Mouse (Mus musculus) liver, adult (tissue): ENCODE results near the gene Phldb1.

Experiments
- GATA4 ChIP-seq: IDR thresholded peaks from 2 replicates; pipeline ENCODE4 v1.6.1; 2014; ENCODE audit warnings: mild to moderate bottlenecking, low read length; ENCODE audit not compliant: insufficient replicate concordance

Gene Phldb1

GRCm38 (mm10) chr9:44717822-44718242 is 17.2 kb downstream of the Phldb1 start:
- no peak for TF ChIP-seq GATA4

- TF ChIP-seq GATA4: no peak
Observed at GRCm38 (mm10) chr9:44716997-44717821, 17.8 kb downstream of the Phldb1 start.

- TF ChIP-seq GATA4: no peak
Observed at GRCm38 (mm10) chr9:44715705-44716362, 19.2 kb downstream of the Phldb1 start.

DNA sequence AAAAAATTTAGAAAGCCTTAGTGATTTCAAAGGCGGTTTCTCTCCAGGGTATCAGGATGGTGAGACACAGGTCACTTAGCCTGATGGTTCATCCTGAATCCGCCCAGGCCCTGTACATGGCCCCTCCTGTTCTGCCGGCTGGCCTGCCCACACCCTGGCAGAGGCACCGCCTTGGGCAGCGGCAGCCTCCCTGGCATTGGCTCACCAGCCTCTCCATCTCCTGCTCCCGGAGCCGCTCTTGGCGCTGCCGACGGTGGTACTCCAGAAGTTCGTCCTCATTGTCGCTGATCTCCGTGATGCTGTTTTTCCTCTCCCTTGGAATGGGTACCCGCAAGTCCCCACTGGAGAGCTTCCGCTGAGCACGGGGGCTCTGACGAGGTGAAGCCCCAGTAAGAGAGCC is 19.9 kb downstream of the Phldb1 start:
- no peak for TF ChIP-seq GATA4

DNA sequence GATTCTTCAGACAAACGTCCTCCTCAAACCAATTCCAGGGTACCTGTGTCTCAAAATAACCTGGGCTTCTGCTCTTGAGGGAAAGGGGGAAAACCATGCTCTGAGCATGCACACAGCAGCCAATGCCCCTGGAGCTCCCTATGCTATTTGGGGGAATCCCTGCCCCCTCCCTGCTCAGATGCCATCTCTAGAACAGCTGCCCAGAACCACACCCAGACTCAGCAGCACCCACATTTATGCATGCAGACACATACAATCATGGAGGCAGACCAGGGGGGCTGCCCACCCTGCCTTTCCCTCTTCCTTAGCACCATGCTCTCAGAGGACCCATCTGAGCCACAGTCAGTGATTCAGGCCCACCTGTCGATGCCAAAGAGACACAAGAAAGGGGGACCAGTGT is 21.4 kb downstream of the Phldb1 start:
- no peak for TF ChIP-seq GATA4

GRCm38 (mm10) chr9:44713080-44713479 is 21.9 kb downstream of the Phldb1 start:
- no peak for TF ChIP-seq GATA4

DNA sequence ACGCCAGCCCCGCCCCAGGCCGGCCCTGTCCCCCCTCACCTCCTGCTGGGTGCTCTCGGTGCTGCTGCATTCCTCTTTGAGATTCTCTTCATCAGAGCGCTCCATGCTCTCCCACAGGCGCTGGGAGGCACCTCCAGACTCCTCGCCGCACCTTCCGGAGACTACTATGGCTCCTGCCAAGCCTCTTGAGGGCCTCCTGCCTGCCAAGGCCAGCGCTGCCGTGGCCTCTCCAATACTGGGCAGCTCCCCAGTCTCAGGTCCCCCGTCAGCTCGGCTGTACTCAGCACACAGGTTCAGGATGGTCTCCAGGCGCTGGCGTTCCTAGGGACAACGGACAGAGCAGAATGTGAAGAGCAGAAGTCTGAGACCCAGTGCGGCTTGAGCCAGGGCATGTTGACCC is 23.4 kb downstream of the Phldb1 start:
- TF ChIP-seq GATA4: no peak

DNA sequence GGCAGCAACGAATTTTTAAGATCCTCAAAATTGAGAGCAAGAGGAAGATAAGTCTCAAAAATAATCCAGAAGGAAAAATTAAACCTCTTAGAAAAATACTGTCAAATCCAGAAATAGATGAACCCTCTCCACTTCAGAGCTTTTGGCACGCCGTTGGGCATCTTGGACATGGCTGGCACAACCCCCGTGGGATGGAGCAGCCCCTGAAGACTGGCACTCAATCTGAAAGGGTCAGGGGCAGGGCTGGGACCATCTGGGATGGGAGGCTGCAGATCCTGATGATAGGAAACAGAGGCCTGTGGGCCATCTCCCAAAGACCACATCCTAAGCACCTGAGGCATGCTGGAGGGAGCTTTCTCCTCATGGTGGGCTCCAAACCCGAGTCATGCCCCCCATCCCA is 24.8 kb downstream of the Phldb1 start:
- no peak for TF ChIP-seq GATA4

DNA sequence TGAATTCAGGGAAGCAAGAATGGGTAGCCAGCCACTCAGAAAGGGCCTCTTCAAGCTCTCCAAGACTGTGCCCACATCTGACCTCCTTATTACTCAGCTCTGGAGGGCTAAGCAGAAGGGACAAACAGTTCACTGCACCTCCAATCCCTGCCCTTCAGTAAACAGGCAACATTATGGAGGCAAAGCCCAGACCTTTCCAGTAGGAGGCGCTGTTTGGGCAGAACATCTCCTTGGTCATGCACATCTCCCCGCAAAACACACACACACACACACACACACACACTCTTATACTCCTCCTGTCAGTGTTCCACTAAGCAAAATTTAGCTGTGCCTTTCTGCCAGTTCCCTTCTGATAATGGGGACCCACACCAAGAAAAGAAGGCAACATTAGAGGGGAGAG is 25.4 kb downstream of the Phldb1 start:
- TF ChIP-seq GATA4: no peak

DNA sequence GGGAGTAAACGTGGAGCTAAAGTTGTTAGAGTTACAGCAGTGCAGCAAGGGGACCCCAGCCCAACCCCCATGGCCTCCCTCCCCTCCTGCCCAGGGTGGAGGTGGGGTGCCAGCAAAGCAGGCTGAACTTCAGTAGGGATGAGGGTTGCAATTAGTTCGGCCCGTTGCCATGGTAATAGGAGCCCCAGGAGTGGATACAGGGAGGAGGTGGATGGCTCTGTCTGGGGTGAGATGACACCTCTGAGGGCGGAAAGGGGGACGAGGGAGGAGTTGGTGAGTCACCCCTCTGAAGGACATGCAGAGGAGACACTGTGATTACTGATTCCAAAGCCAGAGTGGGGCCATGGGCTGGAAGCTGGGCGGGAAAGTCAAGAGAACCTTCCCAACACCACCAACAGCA is 26.1 kb downstream of the Phldb1 start:
- no peak for TF ChIP-seq GATA4

DNA sequence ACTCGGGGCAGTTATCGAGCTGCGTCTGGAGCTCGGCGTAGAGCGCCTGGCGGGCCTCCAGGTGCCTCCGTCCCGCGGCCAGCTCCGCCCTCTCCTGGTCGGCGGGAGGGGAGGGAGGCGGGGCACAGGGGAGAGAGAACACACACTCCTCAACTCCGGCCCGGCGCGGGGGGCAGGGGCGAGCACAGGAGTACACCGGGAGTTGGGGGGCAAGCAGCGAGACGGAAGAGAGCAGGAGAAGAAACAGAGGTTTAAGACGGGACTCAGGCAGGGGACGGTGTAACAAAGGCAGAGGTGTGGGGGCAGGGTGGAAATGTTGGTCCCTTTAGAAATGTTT is 26.6 kb downstream of the Phldb1 start:
- TF ChIP-seq GATA4: no peak

DNA sequence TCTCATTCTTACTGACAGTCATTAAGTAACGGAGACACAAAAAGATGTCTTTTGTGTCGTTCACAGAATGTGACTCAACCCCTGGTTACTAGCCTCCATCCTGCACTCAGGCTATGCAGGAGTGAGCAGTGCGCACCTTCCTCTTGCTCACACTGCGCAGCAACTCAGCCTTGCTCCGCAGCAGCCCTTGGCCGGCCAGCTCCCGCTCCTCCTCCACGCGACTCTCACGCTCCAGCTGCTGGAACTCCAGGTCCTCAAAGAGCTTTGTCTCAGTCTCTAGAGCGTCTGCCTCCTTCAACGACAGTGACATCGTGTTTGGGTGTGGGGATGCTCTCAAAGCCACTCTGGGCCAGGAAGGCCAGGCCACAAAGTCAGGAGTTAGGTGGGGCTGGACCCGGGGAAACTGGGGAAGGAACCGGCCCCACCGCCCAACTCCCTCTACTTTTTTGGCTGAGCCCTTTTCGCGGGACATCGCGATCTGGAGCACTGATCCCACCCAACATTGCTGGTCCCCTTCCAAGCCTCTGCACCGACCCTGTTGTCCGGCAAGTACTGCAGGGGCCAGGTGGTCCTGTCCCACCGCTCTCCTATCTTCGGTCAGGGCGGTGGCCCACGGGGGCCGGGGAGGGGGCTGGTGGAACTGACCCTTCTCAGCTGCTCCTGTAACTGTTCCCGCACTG is 27.1 kb downstream of the Phldb1 start:
- no peak for TF ChIP-seq GATA4

DNA sequence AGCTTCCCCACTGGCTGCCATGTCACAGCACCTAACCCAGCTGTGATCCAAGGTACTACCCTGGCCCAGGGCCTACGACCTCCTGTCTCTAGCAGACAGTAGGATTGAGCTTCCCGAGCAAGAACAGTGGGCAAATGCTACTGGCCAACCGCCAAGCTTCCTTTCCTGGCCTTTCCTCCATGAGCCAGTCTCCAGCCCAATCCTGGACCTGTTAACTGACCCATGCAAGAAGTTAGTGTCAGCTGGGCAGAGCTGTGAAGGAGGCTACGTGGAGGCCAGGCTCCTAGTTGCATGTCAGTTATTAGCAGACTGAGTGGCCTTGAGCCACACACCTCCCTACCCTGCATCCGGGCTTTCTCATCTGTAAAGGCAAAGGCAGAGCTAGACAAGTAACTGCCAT is 35.3 kb downstream of the Phldb1 start:
- no peak for TF ChIP-seq GATA4

DNA sequence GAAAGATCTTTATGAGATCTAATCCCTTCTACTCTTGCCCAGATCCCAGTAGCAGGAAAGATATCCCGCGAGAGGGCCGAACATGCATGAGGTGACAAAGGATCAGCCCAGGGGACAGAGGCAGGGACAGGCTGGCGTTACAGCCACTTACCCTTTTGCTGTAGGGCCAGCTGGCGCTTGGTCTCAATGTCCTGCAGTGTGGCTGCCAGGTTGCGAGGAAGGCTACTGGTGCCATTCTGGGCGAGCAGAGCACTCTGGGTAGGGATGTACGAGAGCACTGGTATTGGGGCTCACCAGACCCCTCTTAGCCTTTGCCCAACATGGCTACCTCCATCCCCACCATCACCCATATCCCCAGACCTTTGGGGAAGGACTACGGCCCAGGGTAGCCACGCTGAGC is 35.8 kb downstream of the Phldb1 start:
- no peak for TF ChIP-seq GATA4

DNA sequence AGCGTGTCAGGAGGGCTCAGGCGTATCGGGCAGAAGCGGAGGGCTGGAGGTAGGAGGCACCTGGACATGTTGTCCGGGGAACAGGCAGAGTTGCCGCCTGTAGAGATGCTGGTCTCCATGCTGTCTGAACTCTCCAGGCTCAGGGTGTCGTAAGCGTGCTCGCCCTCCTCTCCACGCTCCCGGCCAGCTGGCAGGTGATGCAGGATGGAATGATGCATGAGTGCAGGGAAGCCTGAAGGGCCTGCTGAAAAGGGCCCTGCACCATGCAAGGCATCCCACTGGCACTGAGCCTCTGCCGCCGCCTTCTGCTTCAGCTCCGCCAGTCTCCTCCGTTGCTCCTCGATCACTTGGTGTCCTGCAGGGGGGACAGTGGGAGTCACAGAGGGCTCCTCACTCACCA is 37.1 kb downstream of the Phldb1 start:
- TF ChIP-seq GATA4: no peak

DNA sequence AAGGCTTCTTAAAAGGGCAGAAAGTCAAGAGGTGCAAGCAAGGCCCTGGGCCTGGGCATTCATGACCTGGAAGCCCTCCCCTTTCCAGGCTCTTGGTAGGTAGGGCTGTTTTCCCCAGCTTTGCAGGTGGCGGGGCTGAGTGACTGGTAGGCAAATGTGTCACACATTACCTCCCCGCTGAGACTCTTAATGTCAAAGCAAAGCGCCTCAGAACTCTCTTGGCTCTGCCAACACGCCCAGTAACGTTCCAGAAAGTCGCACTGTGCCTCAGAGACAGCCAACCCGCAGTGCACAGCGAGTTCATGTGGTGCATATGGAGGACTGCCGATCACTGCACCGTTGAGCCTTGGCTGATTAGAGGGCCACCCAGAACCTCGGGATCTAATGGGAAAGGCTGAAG is 41.9 kb downstream of the Phldb1 start:
- TF ChIP-seq GATA4: no peak

- TF ChIP-seq GATA4: peak; percentile 64; the same call in 1 of the 2 replicates
Observed at GRCm38 (mm10) chr9:44691671-44692520, 43.1 kb downstream of the Phldb1 start.
